Mouse (Mus musculus) thymus, adult 2 months (tissue): ENCODE results near the gene Fblim1.

Experiments
- CTCF ChIP-seq: fragments of 200-500 bp; IDR thresholded peaks from 2 replicates; pipeline ENCODE4 v1.5.1; 2012; ENCODE audit warnings: mild to moderate bottlenecking, control low read depth, low read length, moderate library complexity, borderline replicate concordance; ENCODE audit not compliant: control insufficient read depth, poor library complexity, insufficient read depth; ENCODE audit errors: extremely low read depth
- POLR2A ChIP-seq: fragments of 200-500 bp; IDR thresholded peaks from 2 replicates; pipeline ENCODE4 v1.6.1; 2012; ENCODE audit warnings: mild to moderate bottlenecking, low read length, control low read depth, moderate library complexity; ENCODE audit not compliant: control insufficient read depth, poor library complexity, insufficient read depth; ENCODE audit errors: extremely low read depth

DNA sequence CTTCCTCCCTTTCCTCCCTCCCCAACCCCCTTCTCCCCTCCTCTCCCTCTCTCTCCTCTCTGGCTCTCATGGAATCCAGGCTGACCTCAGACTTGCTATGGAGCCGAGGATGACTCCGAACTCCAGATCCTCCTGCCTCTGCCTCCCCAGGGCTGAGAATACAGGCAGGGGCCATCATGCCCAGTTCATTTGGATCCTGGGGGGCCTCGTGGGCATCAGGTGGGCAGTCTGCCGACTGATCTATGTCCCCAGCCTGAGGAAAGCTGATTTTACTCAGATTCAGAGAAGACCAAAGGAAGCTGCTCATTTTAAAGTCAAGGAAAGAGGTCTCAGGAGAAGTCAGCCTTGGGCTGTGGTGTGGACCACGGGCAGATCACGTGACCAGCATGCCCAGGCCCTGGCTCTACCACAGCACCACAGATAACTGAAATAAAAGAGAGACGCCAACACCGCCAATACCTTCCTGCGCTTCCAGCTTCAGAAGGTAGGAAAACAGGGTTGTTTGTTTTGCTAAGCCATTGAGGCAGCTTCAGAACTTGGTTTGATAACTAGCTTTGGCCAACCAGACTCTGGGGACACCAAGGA, 13.5 kb upstream of the Fblim1 start:
- no peak for TF ChIP-seq CTCF
- no peak for TF ChIP-seq POLR2A
